Mouse (Mus musculus): ENCODE results near the gene Gm20604. TPM values are rescaled to one million over a fixed set of nuclear protein-coding genes. Genes with fewer than 3 reads are reported as not detected.

Gm20604 gene
- total RNA-seq, 2 experiments from 2014 or later = 17.0 to 17.4 TPM

DNA sequence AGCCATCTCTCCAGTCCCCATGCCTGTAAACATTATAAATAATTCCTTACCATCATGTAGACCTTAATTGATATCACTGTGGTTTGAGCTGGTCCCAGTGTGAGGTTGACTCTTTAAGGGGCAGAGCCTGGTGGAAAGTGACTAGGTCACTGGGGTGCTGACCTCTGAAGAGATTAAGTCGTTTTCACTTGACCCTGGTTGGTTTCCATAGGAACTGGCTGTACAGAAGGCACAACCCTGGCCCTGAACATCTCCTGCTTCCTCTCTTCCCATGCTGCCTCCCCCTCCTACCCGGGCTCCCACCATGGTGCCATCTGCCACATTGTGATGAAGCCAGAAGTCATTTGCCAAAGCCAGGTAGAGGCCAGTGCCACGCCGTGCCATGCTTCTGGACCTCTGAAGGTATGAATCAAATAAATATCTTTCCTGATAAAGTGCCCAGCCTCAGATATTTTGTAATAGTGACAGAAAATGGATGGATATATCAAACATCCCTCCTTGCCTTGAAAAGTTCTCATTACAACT lies 47.6 kb downstream of the Gm20604 start:
- no peak for DNase-seq
- intact Hi-C loops (cut with DNase I) = loop anchor here (10.0 kb wide), 1 partner anchor 216 kb away; no protein-coding TSS in a partner anchor

DNA sequence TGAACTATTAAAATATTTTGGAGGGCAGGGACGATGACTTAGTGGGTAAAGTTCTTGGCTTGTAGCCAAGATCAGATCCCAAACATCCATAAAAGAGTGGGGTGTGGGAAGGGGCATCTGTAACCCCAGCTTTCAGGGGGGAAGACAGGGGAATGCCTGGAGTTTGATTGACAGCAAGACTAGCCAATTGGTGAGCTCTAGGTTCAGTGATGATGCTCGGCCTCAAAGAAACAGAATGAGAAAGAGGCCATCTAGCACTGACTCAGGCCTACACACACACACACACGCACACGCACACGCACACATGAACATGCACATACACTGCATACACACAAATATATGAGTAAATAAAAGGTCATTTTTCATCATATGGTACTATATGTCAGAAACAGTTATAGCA lies 48.6 kb downstream of the Gm20604 start:
- no peak for DNase-seq
- intact Hi-C loops (cut with DNase I) = loop anchor here (10.0 kb wide), 1 partner anchor 215 kb away; no protein-coding TSS in a partner anchor

DNA sequence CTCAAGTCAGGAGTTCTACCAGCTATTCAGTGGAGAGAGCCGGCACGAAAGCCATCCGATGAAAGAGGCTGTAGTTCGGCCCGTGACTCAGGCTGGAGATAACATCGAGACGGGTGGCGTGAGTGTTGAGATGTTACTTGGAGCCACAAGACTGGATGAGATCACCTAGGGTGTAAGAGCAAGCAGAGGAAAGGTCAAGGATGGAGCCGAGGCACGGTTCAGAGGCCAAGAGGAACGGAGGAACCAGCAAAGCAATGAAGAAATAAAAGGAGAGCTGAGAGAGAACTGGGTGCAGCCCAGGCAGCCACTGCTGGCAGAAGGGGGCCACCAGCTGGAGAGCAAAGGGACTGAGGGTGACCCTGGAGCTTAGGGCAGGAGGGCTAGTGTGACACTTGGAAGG lies 50.3 kb downstream of the Gm20604 start:
- no peak for DNase-seq
- intact Hi-C loops (cut with DNase I) = no loop called here

DNA sequence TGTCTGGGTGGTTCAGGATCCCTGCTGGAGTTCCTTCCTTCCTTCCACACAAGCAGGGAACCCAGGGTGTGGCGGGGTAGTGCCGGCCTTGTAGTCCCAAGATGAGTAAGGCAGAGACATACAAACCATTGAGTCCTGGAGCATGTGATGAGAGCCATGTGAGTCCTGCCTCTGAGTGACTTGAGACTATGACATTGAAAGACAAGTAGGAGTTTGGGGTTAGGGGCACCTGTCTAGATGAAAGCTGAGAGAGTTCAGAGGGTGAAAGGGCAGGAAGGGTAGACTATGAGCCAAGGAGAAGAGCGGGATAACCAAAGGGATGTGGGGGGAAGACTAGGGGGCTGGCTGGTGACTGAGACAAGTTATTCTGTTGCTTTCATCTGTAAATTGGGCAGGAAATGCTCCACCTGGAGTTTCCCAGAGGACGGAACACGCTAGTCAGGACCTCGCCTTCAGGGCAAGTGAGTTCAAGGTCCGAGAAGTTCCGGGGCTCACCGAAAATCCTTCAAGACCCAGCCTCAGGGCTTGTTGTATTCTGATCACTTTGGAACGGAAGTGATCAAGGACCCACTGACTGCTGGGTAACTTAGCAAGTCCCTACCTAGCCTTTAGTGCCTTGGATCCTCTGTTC lies 51.5 kb downstream of the Gm20604 start:
- DNase-seq = no peak
- intact Hi-C loops (cut with DNase I) = no loop called here

DNA sequence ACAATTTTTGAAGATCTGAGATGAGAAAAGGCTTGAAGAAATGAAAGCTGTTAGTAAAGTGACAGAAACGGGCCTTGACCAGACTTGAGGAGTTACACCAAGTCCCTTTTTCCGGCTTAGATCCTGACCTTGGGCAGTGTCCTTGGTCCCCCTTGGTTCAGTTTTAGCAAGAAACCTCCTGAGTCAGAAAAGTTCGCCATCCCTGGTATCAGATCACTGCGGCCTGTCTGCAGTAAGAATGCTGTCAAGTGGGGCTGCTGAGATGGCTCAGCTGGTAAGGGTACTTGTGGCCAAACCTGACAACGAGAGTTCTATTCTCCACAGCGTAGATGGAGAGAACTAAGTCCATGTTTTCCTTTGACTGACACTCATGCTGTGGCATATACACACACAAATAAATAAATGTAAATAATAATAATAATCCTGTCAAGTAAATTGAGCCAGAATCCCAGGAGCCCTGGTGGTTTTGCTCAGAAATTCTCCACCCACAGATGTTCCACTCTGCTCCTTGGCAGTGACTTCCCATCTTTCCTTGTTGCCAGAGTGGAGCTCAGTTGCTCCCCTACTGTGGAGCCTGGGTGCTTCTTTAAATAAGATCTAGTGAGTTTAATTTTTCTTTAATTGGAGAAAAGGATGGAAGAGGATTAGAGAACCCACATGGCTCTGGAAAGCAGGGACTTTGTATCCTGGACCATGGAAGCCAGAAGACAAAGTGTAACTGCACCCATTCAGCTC lies 52.4 kb downstream of the Gm20604 start:
- intact Hi-C loops (cut with DNase I) = no loop called here

DNA sequence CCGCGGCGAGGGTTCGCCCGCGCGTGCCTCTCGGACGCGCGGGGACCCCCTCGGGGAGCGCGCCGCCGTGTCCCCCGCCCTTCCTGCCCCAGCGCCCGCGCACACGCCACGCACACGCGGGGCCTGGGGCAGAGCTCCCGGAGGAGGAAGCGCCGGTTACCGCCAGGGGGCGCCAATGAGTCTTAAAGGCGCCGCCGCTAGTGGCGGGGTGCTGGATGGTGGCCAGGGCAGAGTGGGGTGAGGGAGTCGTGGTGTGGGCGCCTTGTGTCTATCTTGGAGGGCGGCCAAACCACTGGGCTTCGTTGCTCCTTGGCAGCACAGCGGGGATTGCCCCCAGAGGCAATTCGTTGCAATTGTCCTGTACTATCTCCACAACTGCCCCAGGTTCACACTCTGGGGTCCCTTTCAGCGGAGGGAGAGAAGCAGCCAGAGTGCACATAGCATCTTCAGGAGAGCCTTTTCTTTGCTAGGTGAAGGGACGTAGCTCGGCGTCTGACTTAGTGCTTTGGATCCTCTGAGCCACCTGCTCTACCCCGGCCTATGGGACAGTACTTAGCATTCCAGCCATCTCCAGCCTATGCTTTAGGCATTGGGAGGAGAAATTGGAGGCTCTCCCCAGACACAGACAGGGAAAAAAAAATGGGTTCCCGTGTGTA lies 53.1 kb downstream of the Gm20604 start:
- DNase-seq = peak; percentile 92
- intact Hi-C loops (cut with DNase I) = no loop called here

More for the DNA sequence above, 52.4 kb downstream of the Gm20604 start:
- no peak for DNase-seq

DNA sequence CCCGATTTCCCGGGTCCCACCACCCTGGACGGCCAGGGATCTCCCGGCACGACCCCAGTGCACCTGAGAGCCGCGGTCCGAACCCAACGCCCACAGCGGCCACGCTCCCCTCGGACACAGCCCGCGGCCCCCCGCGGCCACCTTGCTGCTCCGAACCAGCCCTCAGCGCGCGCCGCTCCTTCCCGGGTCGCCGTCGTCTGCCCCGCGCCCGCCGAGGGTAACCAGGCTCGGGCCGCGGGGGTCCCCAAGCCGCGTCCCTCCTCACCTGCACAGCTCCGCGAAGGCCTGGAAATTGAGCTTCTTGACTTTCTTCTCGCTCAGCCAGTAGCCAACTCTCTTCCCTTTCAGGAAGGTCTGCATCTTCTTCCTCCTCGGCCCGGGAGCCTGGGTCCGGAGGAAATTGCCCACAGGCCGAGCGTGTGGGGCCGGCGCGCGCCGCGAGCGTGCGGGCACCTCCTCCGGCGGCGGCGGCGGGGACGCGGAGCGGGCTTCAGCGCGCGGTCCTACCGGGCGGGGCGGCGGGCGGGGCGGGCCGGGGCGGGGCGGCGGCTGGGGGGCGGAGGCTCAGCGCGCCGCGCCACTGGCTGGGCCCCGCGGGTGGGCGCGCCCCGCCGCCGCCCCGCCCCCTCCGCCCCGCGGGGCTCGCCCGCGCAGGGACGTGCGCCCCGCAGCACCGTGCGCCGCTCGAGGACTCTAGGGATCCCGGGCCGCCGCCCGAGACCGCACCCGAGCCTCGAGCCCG lies 53.8 kb downstream of the Gm20604 start, which contains the start of gene Itpk1:
Gene Itpk1 (minus strand): TSS at position 474 of the 742 bp plus-strand sequence.
- intact Hi-C loops (cut with DNase I) = loop anchor here (5.0 kb wide), 1 partner anchor 127 kb away; no protein-coding TSS in a partner anchor
- peak; percentile 50 for DNase-seq

DNA sequence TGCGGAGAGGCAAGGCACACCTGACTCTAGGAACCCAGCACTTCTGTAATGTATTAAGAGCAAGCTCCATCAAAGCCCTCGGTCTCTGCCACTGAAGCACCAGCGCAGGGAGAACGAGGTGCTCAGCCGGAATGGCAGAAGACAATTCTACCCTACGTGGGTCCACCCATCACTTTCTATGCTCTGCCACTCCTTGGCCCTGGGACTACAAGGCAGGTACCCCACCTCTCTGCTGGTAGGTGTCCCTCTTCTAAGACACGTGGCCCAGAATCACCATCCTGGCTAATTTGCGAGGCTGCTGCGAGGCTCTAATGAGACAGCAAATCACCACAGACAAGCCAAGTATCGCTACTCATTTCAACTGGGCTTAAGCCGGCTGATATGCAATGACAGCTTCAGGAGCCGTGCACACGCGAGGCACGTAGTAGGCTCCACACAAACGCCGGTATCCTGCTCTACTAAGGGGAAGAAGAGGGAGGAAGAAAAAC lies 54.5 kb downstream of the Gm20604 start:
- DNase-seq = no peak
- intact Hi-C loops (cut with DNase I) = loop anchor here (5.0 kb wide), 1 partner anchor 127 kb away; no protein-coding TSS in a partner anchor

DNA sequence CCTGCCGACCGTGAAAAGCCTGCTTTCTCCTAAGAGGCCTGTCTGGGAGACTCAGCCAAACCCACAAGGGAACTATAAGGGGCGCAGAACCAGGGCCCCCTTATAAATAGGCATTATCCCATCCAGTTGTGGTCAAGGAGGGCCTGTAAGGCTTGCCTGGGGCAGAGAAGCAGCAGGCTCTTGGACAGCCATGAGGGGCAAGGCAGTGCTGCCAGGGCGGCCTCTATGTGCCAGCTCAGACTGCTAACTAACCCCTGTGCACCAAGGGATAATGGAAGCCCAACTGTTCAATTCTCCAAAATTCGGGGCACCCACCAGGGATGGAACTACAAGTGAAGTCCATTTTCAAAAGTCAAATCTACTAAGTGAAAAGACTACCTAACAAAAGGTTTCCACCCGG lies 55.0 kb downstream of the Gm20604 start:
- intact Hi-C loops (cut with DNase I) = loop anchor here (5.0 kb wide), 1 partner anchor 126 kb away; no protein-coding TSS in a partner anchor
- DNase-seq = no peak

DNA sequence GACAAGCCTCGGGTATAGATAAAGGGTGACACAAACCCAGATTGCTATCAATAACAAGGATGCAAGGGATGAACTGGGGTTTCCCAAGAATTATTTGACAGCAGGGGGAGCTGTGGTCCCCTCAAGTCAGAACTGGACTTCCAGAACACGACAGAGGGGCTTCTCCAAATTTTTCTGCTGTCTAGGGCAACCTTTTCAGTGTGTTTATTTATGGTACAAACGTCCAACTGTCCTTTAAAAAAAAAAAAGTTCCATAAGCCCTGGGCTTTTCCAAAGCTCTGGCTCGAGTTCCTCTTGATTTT lies 55.4 kb downstream of the Gm20604 start:
- peak; percentile 50 for DNase-seq
- intact Hi-C loops (cut with DNase I) = loop anchor here (5.0 kb wide), 1 partner anchor 126 kb away; no protein-coding TSS in a partner anchor

DNA sequence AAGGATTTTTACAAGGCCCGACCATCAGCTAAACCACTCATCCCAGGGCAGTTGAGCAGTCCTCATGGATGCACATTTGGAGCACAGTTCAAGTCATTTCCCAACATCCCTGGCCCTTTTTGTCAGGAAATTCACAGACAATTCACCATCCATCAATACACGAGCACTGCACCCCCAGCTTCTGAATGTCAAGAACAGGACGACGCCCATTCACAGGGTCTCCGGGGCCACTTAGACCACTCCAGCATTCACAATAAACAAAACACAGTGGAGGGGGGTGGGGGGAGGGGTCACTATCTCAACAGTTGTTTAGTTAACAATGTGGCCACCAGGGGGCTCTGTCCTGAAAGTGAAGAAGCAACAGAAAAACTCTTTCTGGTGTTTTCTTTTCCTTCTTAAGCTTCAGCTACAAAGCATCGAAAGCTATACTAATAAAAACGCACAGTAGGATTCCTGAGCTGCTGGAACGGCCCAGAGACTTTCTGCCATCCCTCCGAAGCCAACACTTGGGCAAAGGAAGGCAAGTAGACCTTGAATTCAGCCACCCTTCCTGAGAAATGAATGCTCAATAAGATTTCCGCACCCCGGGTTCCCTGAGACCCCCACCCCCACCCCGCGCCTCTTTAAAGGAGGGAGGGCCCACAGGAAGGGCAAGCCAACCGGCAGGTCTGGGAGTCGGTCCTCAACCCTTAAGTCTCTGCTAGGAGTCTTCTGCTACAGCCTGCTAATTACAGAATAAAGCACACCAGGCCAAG lies 55.9 kb downstream of the Gm20604 start:
- intact Hi-C loops (cut with DNase I) = loop anchor here (5.0 kb wide), 1 partner anchor 125 kb away; no protein-coding TSS in a partner anchor
- DNase-seq = peak; percentile 90

DNA sequence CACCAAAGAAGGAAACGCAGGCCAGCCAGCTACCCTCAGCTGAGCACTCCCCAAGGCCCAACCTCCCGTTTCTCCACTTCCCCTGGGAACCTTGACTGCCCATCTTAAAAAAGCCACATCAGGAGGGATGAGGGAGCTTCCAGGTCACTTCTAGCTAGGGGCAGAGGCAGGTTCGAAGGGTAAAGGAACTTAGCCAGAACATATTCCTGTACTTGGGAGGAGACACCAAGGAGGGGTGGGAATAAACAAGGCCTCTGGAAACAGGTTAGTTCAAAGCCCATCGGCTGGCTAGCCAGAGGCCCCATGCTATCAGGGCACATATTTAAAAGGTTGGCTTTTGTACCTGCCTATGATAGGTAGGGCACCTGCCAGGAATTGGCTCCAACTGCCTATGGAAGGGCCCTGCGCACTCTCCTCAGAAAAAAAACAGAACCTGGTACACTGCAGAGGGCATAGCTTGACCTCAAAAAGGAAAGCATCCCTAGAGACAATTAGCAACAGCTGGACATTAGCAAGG lies 56.7 kb downstream of the Gm20604 start:
- DNase-seq = no peak
- intact Hi-C loops (cut with DNase I) = loop anchor here (5.0 kb wide), 1 partner anchor 124 kb away; no protein-coding TSS in a partner anchor

DNA sequence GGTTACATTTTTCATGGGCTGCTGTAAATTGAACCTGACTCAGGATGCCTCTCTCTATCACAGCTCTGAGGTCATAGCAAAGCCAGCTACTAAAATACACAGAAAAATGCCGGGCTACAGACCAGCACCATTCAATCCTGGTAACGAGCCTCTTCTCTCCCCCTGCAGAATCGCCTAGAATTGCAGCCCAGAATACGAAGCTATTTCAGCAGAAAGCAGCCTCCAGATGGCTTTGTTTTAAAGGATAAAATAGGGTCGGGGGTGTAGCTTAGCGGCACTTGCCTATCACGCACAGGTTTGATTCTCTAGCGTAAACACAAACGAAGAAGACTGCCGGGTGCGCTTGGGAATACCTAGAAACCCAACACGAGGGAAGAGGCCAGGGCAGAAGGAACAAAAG lies 58.0 kb downstream of the Gm20604 start:
- intact Hi-C loops (cut with DNase I) = loop anchor here (5.0 kb wide), 1 partner anchor 123 kb away; no protein-coding TSS in a partner anchor
- DNase-seq = no peak

DNA sequence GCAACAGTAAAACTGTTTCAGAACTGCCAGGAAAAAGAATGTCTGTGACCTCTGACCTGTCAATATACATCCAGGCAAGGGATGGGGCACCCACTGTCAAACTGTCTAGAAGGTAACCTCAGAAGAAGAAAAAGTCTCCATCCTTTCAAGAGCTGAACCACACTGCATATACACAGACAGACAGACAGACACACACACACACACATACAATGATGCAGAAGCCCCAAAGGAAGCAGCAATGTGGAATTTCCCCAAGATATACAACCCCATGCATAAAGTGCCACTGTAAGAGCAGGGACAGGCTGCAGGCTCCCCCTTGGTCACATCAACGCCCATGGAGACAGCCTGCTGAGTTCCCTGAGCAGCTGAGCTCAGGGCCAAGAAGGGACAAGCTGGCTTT lies 59.3 kb downstream of the Gm20604 start:
- DNase-seq = no peak
- intact Hi-C loops (cut with DNase I) = no loop called here

DNA sequence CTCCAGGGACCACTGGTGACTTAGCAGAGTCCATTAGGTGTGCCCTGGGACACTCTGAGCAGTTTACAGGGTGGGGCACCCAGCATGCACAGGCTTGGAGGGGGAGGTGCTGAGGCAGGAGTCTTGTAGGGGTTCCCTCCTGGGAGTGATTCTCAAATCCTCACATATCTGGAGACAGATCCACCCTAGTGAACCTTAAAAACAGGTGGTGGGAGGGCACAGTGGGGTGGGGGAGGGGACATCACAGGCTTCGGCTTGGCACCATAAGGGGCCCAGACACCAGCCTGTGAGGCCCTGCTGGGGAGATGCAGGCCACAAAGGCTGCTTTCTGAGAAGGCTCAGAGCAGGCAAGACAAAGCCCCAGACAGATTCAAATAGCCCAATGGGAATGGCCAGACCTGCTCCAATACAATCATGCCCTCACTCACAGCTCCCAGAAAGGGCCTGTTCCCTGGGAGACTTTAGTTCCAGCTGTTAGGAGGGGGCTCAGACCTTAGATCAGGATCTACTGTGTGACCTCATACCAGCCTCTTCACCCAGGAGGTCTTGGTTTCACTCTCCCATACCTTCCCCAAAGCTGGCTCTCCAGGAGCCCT lies 60.3 kb downstream of the Gm20604 start:
- intact Hi-C loops (cut with DNase I) = no loop called here
- no peak for DNase-seq

DNA sequence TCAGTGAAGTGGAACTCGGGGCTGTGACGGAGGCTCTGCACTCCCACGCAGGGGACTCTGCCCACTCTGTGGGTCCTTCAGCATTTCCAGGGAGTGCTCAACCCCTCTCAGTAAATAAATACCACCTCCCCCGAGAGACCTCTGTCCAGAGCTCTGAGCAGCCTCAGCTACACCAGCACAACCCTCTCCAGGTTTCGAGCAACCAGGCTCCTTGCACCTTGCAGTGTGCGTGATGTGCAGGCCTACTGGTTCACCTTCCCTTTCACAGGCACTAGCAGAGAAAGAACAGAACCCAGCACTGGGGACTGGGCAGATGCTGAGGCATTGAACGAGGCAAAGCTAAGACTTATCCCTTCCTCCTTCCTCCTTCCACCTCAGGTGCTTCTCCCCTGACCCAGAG lies 61.1 kb downstream of the Gm20604 start:
- intact Hi-C loops (cut with DNase I) = no loop called here

DNA sequence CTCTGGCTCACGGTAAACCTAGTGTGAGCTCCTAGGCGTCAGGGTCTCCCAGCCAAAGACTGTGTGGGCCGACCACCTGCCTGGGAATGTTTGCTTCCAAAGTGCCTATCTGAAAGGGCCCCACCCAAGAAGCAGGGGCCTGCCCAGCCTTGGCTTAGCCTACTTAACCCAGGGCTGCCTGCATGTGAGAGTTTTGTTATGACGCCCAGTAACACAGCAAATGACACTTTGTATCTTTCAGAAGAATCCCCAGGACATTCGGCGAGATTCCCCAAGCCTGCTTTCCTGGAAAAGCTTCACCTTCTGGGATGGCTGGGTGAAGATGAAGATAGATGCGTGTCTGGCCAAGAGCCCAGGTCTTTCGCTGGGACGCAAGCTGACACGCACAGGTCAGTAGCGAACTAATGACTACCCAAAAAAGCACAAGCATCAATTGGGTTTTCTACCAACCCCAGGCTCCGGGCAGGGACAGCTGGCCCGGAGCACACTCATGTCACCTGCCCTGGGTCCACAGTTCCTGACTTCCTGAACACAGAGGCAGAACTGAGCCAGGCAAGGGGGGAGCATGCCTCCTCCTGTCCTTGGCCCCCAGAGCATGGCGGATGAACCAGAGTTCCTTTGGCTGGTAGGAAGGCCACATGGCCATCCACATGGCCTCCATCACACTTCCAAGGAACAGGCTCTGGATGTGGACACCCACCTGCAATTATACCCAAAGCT lies 61.7 kb downstream of the Gm20604 start:
- intact Hi-C loops (cut with DNase I) = no loop called here

More for the DNA sequence above, 61.1 kb downstream of the Gm20604 start:
- no peak for DNase-seq

More for the DNA sequence above, 61.7 kb downstream of the Gm20604 start:
- no peak for DNase-seq

All from left cerebral cortex, postnatal 4 days (tissue).